Mouse (Mus musculus): ENCODE data around the gene Cyld. TPM values are rescaled to one million over a fixed set of nuclear protein-coding genes. Genes with fewer than 3 reads are reported as not detected.

The Cyld gene
- polyA plus RNA-seq (2014; fragmentation: Illumina TruSeq; extraction: RNeasy Lipid Tissue Mini Kit (QIAGEN cat#74804); ENCODE audit: low replicate concordance) = 73.0 TPM

GRCm38 (mm10) chr8:88696721-88697641 is at the start of gene Cyld:
Cyld (plus strand) TSS chr8:88697028.

Other genes with a start within 250 kb of the Cyld start
- 0.71 TPM for gene Nkd1, start 175.7 kb upstream of the Cyld start, polyA plus RNA-seq (2014; fragmentation: Illumina TruSeq; extraction: RNeasy Lipid Tissue Mini Kit (QIAGEN cat#74804); ENCODE audit: low replicate concordance)
- gene Snx20, start 60.9 kb upstream of the Cyld start, polyA plus RNA-seq (2014; fragmentation: Illumina TruSeq; extraction: RNeasy Lipid Tissue Mini Kit (QIAGEN cat#74804); ENCODE audit: low replicate concordance) = 17.8 TPM
- gene Nod2, start 49.7 kb upstream of the Cyld start, polyA plus RNA-seq (2014; fragmentation: Illumina TruSeq; extraction: RNeasy Lipid Tissue Mini Kit (QIAGEN cat#74804); ENCODE audit: low replicate concordance) = 0.48 TPM